Mouse (Mus musculus): ENCODE data around the gene Ppp1r15a.
"Not testable (repeated sequence)": the region's sequence is repeated elsewhere in the genome, so short reads cannot be mapped to it uniquely, and the experiment has no call there.

Gene Ppp1r15a

GRCm38 (mm10) chr7:45520605-45521004 is 5.5 kb downstream of the Ppp1r15a start:
- DNase-seq (ENCODE audit: extremely low read depth, insufficient read length, low spot score), result no peak

DNA sequence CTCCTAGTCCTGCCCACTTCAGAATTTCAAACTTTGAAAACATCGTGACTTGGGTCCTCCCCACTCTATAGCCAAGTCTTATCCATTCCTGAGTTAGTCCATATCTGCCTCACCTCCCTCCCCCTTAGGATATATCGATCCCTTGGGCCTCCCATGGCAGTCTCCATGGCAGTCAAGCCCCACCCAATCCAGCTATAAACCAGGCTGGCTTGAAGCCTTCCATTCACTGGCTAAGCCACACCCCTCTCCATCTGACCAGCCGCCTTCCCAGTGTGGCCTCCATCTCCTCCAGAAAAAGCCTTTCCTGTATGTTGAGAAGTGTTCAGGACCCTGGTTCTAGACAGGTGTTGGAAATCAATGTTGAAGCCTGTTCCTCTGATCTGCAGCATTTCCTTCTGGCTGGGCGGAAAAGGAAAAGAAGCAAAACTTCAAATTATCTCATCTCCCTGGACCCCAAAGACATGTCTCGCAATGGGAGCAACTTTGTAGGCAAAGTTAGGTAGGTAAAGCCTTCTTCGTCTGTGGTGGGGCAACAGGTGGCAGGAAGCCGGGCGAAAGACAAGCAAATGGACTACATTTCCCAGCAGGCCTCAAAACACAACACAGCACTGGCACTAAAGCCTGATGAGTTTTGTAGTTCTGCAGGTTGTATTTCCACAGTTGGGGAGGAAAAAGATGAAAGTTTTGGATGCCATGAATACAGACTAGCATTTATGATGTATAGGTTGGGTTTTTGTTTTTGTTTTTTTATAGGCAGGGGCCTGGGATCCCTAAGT is 6.5 kb downstream of the Ppp1r15a start:
- DNase-seq (ENCODE audit: extremely low read depth, insufficient read length, low spot score), result no peak

- no peak for DNase-seq (ENCODE audit: extremely low read depth, insufficient read length, low spot score)
Observed at GRCm38 (mm10) chr7:45518618-45519017, 7.5 kb downstream of the Ppp1r15a start.

- DNase-seq (ENCODE audit: extremely low read depth, insufficient read length, low spot score), result not testable (repeated sequence)
Observed at GRCm38 (mm10) chr7:45516846-45517245, 9.2 kb downstream of the Ppp1r15a start.

GRCm38 (mm10) chr7:45515436-45515835 is 10.6 kb downstream of the Ppp1r15a start:
- DNase-seq (ENCODE audit: extremely low read depth, insufficient read length, low spot score), result no peak

DNA sequence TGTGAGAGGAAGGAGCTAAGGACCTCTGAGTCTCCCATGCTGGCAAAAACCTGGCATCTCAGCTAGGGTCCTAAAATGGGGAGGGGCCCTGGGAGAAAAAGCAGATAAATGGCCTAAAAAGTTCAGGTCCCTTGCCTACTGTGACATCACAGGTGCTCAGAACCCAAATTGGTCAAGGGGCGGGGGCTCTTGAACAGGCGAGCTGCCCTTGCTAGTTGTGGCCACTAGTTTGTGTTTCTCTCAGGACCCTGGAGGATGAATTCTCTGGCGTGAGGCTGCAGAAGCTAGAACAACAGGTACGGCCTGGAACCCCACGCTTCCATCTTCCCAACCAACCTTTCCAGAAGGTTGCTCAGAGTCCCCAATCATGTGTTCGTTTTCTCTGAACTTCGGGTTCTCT is 11.7 kb downstream of the Ppp1r15a start:
- DNase-seq (ENCODE audit: extremely low read depth, insufficient read length, low spot score), result no peak

- DNase-seq (ENCODE audit: extremely low read depth, insufficient read length, low spot score), result peak; percentile 88
Observed at GRCm38 (mm10) chr7:45509912-45510787, 15.9 kb downstream of the Ppp1r15a start, which contains the start of gene Nucb1. TSS of gene Nucb1 (minus strand) at chr7:45510406.

DNA sequence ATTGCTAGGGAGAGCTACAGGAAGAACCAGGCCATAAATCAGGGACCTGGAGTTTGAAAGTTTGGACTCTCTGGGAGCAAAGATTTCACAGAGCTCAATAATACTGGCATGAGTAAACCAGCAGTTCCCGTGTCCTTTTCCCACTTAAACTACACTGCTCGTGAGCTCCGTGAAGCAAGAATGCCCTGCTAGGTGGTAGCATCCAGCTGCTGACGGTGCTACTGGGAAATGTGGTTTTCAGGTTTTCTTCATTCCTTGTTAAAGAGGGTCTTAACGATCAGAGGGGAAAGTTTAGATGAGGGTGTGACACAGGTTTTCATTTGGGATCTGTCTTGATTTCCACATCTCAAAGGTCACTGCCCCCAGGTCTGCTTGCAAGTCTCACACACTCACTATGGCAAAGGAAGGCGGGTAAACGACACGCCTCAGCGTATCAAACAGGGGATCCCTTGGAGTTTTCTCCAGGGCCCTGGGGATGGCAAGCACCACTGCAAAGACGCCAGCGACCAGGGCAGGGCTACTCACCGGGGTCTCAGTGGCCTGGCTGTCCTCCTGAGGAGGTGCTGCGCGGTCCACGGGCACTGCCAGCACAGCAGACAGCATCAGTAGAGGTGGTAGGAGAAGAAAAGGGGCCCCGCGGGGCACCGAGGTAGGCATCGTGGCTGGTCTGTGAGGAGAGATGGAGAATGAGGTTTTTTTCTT is 16.7 kb downstream of the Ppp1r15a start:
- peak; percentile 35 for DNase-seq (ENCODE audit: extremely low read depth, insufficient read length, low spot score)

GRCm38 (mm10) chr7:45508561-45508960 is 17.5 kb downstream of the Ppp1r15a start:
- no peak for DNase-seq (ENCODE audit: extremely low read depth, insufficient read length, low spot score)

DNA sequence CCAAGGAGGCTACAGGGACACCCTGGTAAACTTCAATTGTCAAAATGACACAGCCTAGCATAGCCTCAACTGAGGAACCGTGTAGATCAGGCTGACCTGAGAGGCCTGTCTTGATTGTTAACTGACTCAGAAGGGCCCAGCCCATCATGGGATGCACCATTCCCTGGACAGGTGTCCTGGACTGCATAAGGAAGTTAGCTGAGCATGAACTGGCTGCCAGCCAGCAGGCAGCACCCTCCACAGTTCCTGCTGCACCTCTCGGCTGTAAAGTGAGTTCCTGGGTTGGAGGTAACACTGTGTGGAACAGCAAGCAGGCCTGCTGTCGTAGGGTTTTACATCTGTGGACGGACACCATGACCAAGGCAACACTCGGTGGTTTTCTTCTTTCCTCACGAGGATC is 18.5 kb downstream of the Ppp1r15a start:
- DNase-seq (ENCODE audit: extremely low read depth, insufficient read length, low spot score), result no peak

DNA sequence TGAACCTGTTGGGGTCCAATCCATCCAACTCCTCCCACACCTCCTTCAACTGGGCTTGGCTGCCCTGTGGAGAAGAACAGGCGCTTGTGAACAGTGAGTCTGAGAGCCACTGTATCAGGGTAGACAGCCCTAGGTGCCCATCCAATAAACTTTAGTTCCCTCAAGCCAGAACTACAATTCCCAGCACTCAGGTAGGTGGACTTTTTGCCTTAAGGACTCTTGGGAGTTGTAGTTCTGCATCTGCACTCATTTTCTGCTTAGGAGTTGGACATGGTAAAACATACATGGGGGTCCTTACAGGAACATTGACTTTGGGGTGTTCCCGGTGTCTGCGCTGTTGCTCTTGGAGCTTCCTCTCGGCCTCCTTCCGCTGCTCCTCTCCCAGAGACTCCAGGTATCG is 27.6 kb downstream of the Ppp1r15a start:
- DNase-seq (ENCODE audit: extremely low read depth, insufficient read length, low spot score), result no peak

DNA sequence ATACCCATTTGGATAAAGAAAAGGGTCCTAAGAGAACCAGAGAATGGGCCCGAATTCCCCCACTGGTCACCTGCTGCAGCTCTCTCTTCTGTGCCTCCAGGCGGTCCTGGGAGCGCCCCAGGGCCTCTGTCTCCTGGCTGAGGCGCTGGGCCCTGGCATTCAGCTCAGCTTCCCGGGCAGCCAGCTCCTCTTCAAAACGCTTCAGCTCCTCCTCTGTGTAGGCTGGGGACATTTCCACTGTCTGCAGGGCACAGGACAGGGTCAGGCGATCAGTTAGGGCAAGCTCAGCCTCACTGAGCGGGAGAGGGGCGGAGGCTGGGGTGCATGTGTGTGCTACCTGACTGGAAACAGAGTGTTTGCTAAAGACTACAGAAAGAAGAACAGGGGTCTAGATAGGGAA is 31.5 kb downstream of the Ppp1r15a start:
- no peak for DNase-seq (ENCODE audit: extremely low read depth, insufficient read length, low spot score)

GRCm38 (mm10) chr7:45492951-45493350 is 33.1 kb downstream of the Ppp1r15a start:
- no peak for DNase-seq (ENCODE audit: extremely low read depth, insufficient read length, low spot score)

DNA sequence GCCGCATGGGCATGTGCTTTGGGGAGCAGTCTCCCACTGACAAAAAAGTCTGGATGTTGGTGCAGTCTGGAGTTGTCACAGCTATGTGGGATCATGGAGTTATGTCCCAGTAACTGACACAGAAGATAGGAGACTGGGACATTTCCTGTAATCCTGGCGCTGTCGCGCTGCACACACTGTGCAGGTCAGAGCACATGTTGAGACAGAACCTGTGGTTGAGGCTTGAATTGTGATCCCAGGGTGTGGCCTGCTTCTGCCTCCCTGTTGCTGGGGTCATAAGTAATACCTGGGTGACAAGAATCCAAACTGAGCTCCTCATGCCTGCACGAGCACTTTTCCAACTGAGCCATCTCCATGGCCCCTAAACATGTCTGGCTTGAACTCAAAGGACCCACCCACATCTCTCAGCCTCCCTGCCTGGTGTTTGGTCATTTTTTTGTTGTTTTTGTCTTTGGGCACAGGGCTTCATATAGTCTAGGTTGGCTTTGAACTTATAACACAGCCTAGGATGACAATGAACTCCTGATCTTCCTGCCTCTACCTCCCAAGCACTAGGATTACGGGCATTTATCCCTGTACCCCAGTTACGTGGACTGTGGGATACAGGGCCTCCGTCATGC is 33.7 kb downstream of the Ppp1r15a start:
- DNase-seq (ENCODE audit: extremely low read depth, insufficient read length, low spot score), result no peak

GRCm38 (mm10) chr7:45491264-45491663 is 34.8 kb downstream of the Ppp1r15a start:
- no peak for DNase-seq (ENCODE audit: extremely low read depth, insufficient read length, low spot score)

- no peak for DNase-seq (ENCODE audit: extremely low read depth, insufficient read length, low spot score)
Observed at GRCm38 (mm10) chr7:45490822-45491221, 35.2 kb downstream of the Ppp1r15a start.

DNA sequence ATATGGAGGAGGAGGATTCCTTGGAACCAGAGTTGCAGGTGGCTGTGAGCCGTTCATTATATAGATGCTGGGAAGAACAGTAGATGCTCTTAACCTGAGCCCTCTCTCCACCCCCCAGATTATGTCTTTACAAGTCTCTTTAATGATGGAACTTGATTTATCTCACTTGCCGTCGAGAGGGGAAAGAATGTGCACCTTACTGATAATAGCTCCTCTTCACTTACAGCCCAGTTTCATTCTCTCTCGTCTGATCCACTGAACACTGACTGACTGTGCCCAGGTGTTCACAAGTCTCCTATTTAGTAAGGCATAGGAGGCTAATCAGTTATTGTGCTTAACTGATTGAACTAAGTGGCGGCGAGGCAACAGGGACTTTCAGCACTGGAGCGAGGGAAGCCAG is 36.5 kb downstream of the Ppp1r15a start:
- DNase-seq (ENCODE audit: extremely low read depth, insufficient read length, low spot score), result no peak

DNA sequence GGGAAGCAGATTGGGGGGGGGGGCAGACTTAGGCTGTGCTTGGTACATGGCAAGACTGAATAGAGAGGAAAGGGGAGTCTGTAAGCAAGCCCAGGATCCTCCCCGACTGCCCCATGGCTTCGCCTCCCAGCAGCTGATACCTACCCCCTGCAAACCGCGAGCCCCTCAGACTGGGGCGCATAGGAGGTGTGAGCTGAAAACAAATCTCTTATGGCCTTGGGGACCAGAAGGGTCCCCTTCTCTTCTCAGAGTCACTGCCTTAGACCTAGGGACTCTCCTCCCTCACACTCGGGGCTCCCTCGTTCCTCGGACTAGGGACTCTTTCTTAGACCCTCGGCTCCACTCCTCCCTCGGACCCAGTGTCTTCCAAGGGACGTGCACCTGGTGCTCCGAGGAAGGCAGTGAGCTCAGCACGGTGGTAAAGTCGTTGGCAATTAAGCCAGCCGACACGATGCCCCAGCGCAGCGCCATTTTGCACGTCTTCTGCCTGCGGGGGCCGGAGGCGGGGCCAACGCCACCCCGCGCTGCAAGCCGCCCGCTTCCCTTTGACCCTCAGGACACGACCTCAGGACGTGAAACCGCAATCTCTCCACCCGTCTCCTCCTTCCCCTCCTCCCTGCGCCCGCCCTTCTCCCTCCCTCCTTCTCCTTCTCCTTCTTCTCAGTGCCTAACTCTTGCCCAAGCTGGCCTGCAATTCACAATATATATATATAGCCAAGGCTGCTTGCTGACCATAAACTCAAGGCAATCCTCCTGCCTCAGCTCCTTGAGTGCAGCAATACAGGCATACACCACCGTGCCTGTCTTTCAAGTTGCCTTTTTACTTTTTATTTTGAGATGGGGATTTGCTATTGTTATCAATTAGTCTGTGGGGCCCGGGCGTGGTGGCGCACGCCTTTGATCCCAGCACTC is 37.5 kb downstream of the Ppp1r15a start, which contains the start of gene Dhdh:
Gene Dhdh (minus strand): TSS at position 513 of the 912 bp plus-strand sequence.
- DNase-seq (ENCODE audit: extremely low read depth, insufficient read length, low spot score), result no peak

DNA sequence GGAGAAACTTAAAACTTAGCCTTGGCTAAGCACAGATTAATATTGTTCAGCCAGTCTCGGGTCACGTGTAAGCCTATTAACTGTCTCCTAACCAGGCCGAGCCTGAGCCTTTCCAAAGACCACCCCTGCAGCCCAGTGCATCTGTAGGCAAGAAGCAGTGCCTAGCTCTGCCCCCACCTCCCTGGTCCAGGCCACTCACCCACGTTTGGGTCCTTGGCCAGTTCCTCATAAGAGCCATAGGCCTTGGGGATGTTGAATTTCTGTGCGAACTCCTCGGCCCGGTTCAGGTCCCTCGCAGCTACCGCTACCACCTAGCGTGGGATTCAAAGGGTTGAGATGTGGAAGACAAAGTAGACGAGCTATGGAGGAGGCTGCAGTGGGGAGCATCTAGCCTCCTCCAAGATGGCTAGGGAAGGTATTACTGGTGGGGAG is 38.2 kb downstream of the Ppp1r15a start:
- DNase-seq (ENCODE audit: extremely low read depth, insufficient read length, low spot score), result no peak
